Mouse (Mus musculus) brain, embryonic 18.5 days (tissue): ENCODE data around the gene Orm2.

Experiments used
- DNase-seq: peaks from one replicate; pipeline ENCODE4 v3.0.0-alpha.2; 2012; ENCODE audit warnings: low read depth, low spot score

Gene Orm2

GRCm38 (mm10) chr4:63377483-63377882 is 15.2 kb downstream of the Orm2 start:
- DNase-seq = no peak

GRCm38 (mm10) chr4:63382676-63383369 is 20.6 kb downstream of the Orm2 start:
- no peak for DNase-seq

- DNase-seq = no peak
Observed at GRCm38 (mm10) chr4:63383474-63383873, 21.2 kb downstream of the Orm2 start.

- DNase-seq = no peak
Observed at GRCm38 (mm10) chr4:63384262-63384661, 22.0 kb downstream of the Orm2 start.

- DNase-seq = no peak
Observed at GRCm38 (mm10) chr4:63385253-63385652, 23.0 kb downstream of the Orm2 start.

GRCm38 (mm10) chr4:63385784-63386183 is 23.5 kb downstream of the Orm2 start:
- DNase-seq = no peak

GRCm38 (mm10) chr4:63388029-63388428 is 25.8 kb downstream of the Orm2 start:
- no peak for DNase-seq

GRCm38 (mm10) chr4:63389121-63389886 is 27.1 kb downstream of the Orm2 start:
- DNase-seq = no peak

GRCm38 (mm10) chr4:63389887-63390528 is 27.8 kb downstream of the Orm2 start:
- DNase-seq = no peak

- no peak for DNase-seq
Observed at GRCm38 (mm10) chr4:63391322-63391721, 29.1 kb downstream of the Orm2 start.

- DNase-seq = no peak
Observed at GRCm38 (mm10) chr4:63397981-63398537, 35.8 kb downstream of the Orm2 start.

- DNase-seq = no peak
Observed at GRCm38 (mm10) chr4:63398854-63399609, 36.8 kb downstream of the Orm2 start.

GRCm38 (mm10) chr4:63399691-63400270 is 37.5 kb downstream of the Orm2 start:
- no peak for DNase-seq

GRCm38 (mm10) chr4:63400541-63401306 is 38.5 kb downstream of the Orm2 start:
- DNase-seq = no peak

- DNase-seq = no peak
Observed at GRCm38 (mm10) chr4:63401620-63402019, 39.4 kb downstream of the Orm2 start.

- no peak for DNase-seq
Observed at GRCm38 (mm10) chr4:63402056-63402455, 39.8 kb downstream of the Orm2 start.

- DNase-seq = no peak
Observed at GRCm38 (mm10) chr4:63402558-63402957, 40.3 kb downstream of the Orm2 start.

GRCm38 (mm10) chr4:63403040-63403959 is 41.1 kb downstream of the Orm2 start, which contains the start of gene Akna:
Gene Akna (minus strand): TSS chr4:63403354.
- no peak for DNase-seq

GRCm38 (mm10) chr4:63404205-63404604 is 42.0 kb downstream of the Orm2 start:
- DNase-seq = no peak
